Mouse (Mus musculus) heart, postnatal 36 days (tissue): ENCODE data around the gene Zfp433. TPM values are rescaled to one million over a fixed set of nuclear protein-coding genes. Genes with fewer than 3 reads are reported as not detected.
A peak's percentile ranks its signal among the peaks of the same experiment; 100 is the strongest.
"Not testable (repeated sequence)": the region's sequence is repeated elsewhere in the genome, so short reads cannot be mapped to it uniquely, and the experiment has no call there.

Experiments used
- DNase-seq, 2 experiments: peaks; one replicate each; pipeline ENCODE4 v3.0.0; 2021 to 2022
- intact Hi-C: fragments of 180-260 bp; cut with DNase I; formaldehyde crosslinking; loops from one replicate; pipeline ENCODE4 v1.15.1; 2025
- total RNA-seq, 2 experiments: library from RNA; stranded (reverse); gene quantifications; 2 replicates each; pipeline ENCODE4 v1.2.3; 2021

The Zfp433 gene
- 1 to 10 TPM; 3.4 to 3.7 TPM for total RNA-seq

GRCm38 (mm10) chr10:81704531-81705301 is at the start of gene Zfp433:
TSS of gene Zfp433 (plus strand) at chr10:81704825.
- intact Hi-C loops, DNase-seq: not testable (repeated sequence)

GRCm38 (mm10) chr10:81655178-81655577 is 49.4 kb upstream of the Zfp433 start:
- intact Hi-C loops: no loop called here
- peak in 1 of 2 experiments; percentile 0 for DNase-seq

GRCm38 (mm10) chr10:81656174-81656573 is 48.5 kb upstream of the Zfp433 start:
- intact Hi-C loops: no loop called here

GRCm38 (mm10) chr10:81687114-81687513 is 17.5 kb upstream of the Zfp433 start:
- intact Hi-C loops: not testable (repeated sequence)

More at GRCm38 (mm10) chr10:81656174-81656573, 48.5 kb upstream of the Zfp433 start:
- peak; percentile 0 for DNase-seq

GRCm38 (mm10) chr10:81770506-81771403 is 66.1 kb downstream of the Zfp433 start, which contains the start of gene Gm3055:
TSS of gene Gm3055 (minus strand) at chr10:81771161.
- intact Hi-C loops: not testable (repeated sequence)

More at GRCm38 (mm10) chr10:81687114-81687513, 17.5 kb upstream of the Zfp433 start:
- DNase-seq: not testable (repeated sequence)

GRCm38 (mm10) chr10:81771404-81771777 is 66.8 kb downstream of the Zfp433 start:
- intact Hi-C loops, DNase-seq: not testable (repeated sequence)

More at GRCm38 (mm10) chr10:81770506-81771403, 66.1 kb downstream of the Zfp433 start, which contains the start of gene Gm3055:
- not testable (repeated sequence) for DNase-seq

Other genes starting within 250 kb of the Zfp433 start
- 100 to 1,000 TPM; 115 to 133 TPM for gene Nfic, start 249.2 kb upstream of the Zfp433 start, total RNA-seq
- under 1 TPM in 1 of 2 experiments, not detected in 1; 0.24 TPM for gene Celf5, start 222.1 kb upstream of the Zfp433 start, total RNA-seq
- gene Ncln, start 208.4 kb upstream of the Zfp433 start, total RNA-seq: 10 to 100 TPM; 61.9 to 63.9 TPM
- gene S1pr4, start 204.7 kb upstream of the Zfp433 start, total RNA-seq: 1 to 10 TPM in 1 of 2 experiments, under 1 TPM in 1; 0.61 to 1.3 TPM
- under 1 TPM; 0.73 to 0.78 TPM for gene Gna15, start 180.6 kb upstream of the Zfp433 start, total RNA-seq
- 10 to 100 TPM; 50.7 to 51.7 TPM for gene Gna11, start 159.6 kb upstream of the Zfp433 start, total RNA-seq
- 1,000 to 10,000 TPM in 1 of 2 experiments, 100 to 1,000 TPM in 1; 977 to 1,076 TPM for gene Aes, start 145.3 kb upstream of the Zfp433 start, total RNA-seq
- 10 to 100 TPM in 1 of 2 experiments, 1 to 10 TPM in 1; 7.5 to 11.5 TPM for gene Tle2, start 130.3 kb upstream of the Zfp433 start, total RNA-seq
- gene Tle6, start 103.8 kb upstream of the Zfp433 start, total RNA-seq: 1 to 10 TPM; 7.5 to 8.5 TPM
- 1 to 10 TPM; 2.6 to 2.7 TPM for gene BC025920, start 98.6 kb upstream of the Zfp433 start, total RNA-seq
- gene Sirt6, start 77.0 kb upstream of the Zfp433 start, total RNA-seq: 1 to 10 TPM; 6.5 to 7.2 TPM
- 10 to 100 TPM in 1 of 2 experiments, 1 to 10 TPM in 1; 8.0 to 11.7 TPM for gene Ankrd24, start 76.3 kb upstream of the Zfp433 start, total RNA-seq
- 1 to 10 TPM; 1.7 to 2.5 TPM for gene Gm10778, start 55.8 kb upstream of the Zfp433 start, total RNA-seq
- 1 to 10 TPM; 1.5 to 1.8 TPM for gene Gm3055, start 66.3 kb downstream of the Zfp433 start, total RNA-seq
- gene Gm4767, start 107.4 kb downstream of the Zfp433 start, total RNA-seq: 1 to 10 TPM; 1.7 to 2.1 TPM
- 1 to 10 TPM; 2.0 to 2.2 TPM for gene Gm32687, start 159.1 kb downstream of the Zfp433 start, total RNA-seq
- gene Zfp781, start 225.7 kb downstream of the Zfp433 start, total RNA-seq: under 1 TPM; 0.46 to 0.92 TPM